Mouse (Mus musculus) lung, adult 2 months (tissue): Measurements from ENCODE around the gene Cox10.

ENCODE experiments used
- CTCF ChIP-seq: fragments of 200-500 bp; IDR thresholded peaks from 2 replicates; pipeline ENCODE4 v1.5.1; 2011; ENCODE audit warnings: mild to moderate bottlenecking, low read length, control low read depth; ENCODE audit not compliant: insufficient read depth
- POLR2A ChIP-seq: fragments of 200-500 bp; IDR thresholded peaks from 2 replicates; pipeline ENCODE4 v1.6.1; 2011; ENCODE audit warnings: low read depth, mild to moderate bottlenecking, control low read depth, low read length, borderline replicate concordance; ENCODE audit errors: extremely low read depth

DNA sequence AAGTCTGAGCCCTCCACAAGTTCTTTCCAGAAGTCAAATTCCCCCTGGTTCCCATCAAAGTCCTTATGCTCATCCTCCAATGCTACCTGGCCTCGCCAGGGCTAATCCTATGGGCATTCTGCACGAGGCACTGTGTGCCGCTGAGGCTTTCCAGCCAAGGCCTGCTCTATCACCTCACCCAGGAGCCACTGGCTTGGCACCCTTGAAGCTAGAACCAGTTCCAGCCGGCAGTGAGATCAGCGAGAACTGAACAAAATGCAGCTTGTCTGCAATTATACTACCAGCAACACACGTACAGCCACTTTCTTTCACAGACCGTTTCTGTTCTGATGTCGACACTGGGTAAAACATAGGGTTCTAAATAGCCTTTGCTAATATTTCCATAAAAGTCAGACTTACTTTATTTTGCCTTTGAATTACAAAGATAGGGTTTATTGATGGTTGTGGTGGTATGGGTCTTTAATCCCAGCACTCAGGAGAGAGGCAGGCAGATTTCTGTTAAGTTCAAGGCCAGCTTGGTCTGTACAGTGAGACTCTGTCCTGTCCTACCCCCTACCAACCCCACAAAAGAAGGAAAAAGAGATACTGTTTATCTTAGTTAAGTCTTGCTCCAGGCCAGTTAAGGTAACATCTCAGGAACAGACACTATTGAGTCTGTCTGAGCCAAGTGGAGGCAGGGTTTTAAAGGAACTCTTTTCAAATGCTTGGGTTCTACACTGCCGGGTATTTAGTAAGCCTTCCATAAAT is 111.5 kb downstream of the Cox10 start:
- no peak for TF ChIP-seq CTCF
- TF ChIP-seq POLR2A: no peak
